In genomic region chr7:45527169-45527568, GRCm38 (mm10) we compare ENCODE assay signal across 8 mouse cellular contexts. TPM values are rescaled to one million over a fixed set of nuclear protein-coding genes. Genes with fewer than 3 reads are reported as not detected.
A peak's percentile ranks its signal among the peaks of the same experiment; 100 is the strongest.
DNase-seq lines count a peak whose midpoint lies in the region; ATAC-seq and TF ChIP-seq lines count a peak whose summit lies in the region.
"Not testable (repeated sequence)": the region's sequence is repeated elsewhere in the genome, so short reads cannot be mapped to it uniquely, and the experiment has no call there.
"Had no signal": no experiment of that assay in that cellular context is flagged by ENCODE, and none has a peak within 500 bp of the region (broad histone marks: within the 10 kb centered on the region; RNA-seq: fewer than 3 reads in every experiment).

No protein-coding gene starts in this region.

- ATAC-seq in embryonic facial prominence, embryonic 13.5 days (ENCODE audit: insufficient number of reproducible peaks, insufficient read depth, low FRiP score, low TSS enrichment, low read depth); heart, embryonic 12.5 days (ENCODE audit: insufficient number of reproducible peaks, low FRiP score); kidney, embryonic 16.5 days (ENCODE audit: low FRiP score, low TSS enrichment); liver, embryonic 15.5 days (ENCODE audit: insufficient read depth): not testable (repeated sequence)

- H3K36me3 ChIP-seq in ES-E14 (ENCODE audit: control insufficient read depth, insufficient read depth, low read length, poor library complexity, severe bottlenecking), result peaks cover 18% of the 10 kb centered on the region
- peaks cover 17% of the 10 kb centered on the region for H3K36me3 ChIP-seq in embryonic facial prominence, embryonic 13.5 days
- H3K36me3 ChIP-seq in heart, embryonic 12.5 days, result peaks cover 17% of the 10 kb centered on the region
- not testable (repeated sequence) for H3K36me3 ChIP-seq in kidney, embryonic 16.5 days (ENCODE audit: insufficient read depth, low read length)
- H3K36me3 ChIP-seq in liver, embryonic 15.5 days (replicated peaks), result peaks cover 27% of the 10 kb centered on the region
- peaks cover 26% of the 10 kb centered on the region for H3K36me3 ChIP-seq in myocyte (ENCODE audit: control insufficient read depth, insufficient read depth)

- H3K9ac ChIP-seq in ES-E14 (ENCODE audit: insufficient read depth, low read depth, low read length, poor library complexity, severe bottlenecking), result 0 out of 2 replicates have a peak overlapping the region, but pooled peaks have one; percentile 4
- not testable (repeated sequence) for H3K9ac ChIP-seq in embryonic facial prominence, embryonic 13.5 days; heart, embryonic 12.5 days; kidney, embryonic 16.5 days (replicated peaks; ENCODE audit: low read length)
- peak overlapping the region; percentile 69 for H3K9ac ChIP-seq in liver, embryonic 15.5 days

- not testable (repeated sequence) for H3K9me3 ChIP-seq in ES-E14 (ENCODE audit: control insufficient read depth, insufficient read depth, low read depth, low read length); embryonic facial prominence, embryonic 13.5 days; heart, embryonic 12.5 days (replicated peaks); kidney, embryonic 16.5 days (ENCODE audit: low read length); liver, embryonic 15.5 days (replicated peaks)

- H3K27me3 ChIP-seq in embryonic facial prominence, embryonic 13.5 days; heart, embryonic 12.5 days (replicated peaks); kidney, embryonic 16.5 days (ENCODE audit: insufficient read depth, low read length); myocyte (ENCODE audit: control insufficient read depth, insufficient read depth, insufficient read length): not testable (repeated sequence)
- H3K27me3 ChIP-seq in liver, embryonic 15.5 days, result peaks cover 17% of the 10 kb centered on the region

- not testable (repeated sequence) for H3K27ac ChIP-seq in ES-E14 (ENCODE audit: insufficient read depth, low read depth, low read length, poor library complexity, severe bottlenecking); kidney, embryonic 16.5 days (ENCODE audit: low read length)
- peak overlapping the region; percentile 82; the same call in 1 of the 2 replicates for H3K27ac ChIP-seq in embryonic facial prominence, embryonic 13.5 days
- peak overlapping the region; percentile 95; the same call in 1 of the 2 replicates for H3K27ac ChIP-seq in heart, embryonic 12.5 days (ENCODE audit: poor library complexity, severe bottlenecking)
- H3K27ac ChIP-seq in liver, embryonic 15.5 days (replicated peaks), result peak overlapping the region; percentile 100

- H3K4me3 ChIP-seq in ES-E14 (ENCODE audit: insufficient read depth in 1 of 2, low read depth in 1 of 2, low read length in 2 of 2, poor library complexity in 1 of 2, severe bottlenecking in 1 of 2); embryonic facial prominence, embryonic 13.5 days; heart, embryonic 12.5 days; kidney, embryonic 16.5 days (ENCODE audit: low read length): not testable (repeated sequence)
- H3K4me3 ChIP-seq in liver, embryonic 15.5 days (replicated peaks), result peak overlapping the region; percentile 88
- peak overlapping the region; percentile 100 for H3K4me3 ChIP-seq in myocyte

- WGBS in embryonic facial prominence, embryonic 13.5 days, result 91% methylated on average over 6 of the region's 6 CpGs
- WGBS in heart, embryonic 12.5 days, result 74% methylated on average over 6 of the region's 6 CpGs
- 91% methylated on average over 6 of the region's 6 CpGs for WGBS in kidney, embryonic 16.5 days
- 62% methylated on average over 6 of the region's 6 CpGs for WGBS in liver, embryonic 15.5 days (ENCODE audit: insufficient replicate concordance)

- peaks cover 28% of the 10 kb centered on the region for H3K79me2 ChIP-seq in myocyte (ENCODE audit: control insufficient read depth, insufficient read depth)

- in situ Hi-C loops in ES-E14 (cut with MboI; ENCODE audit: low sequenced_read_pairs in 2 of 2, unreplicated experiment in 2 of 2), result not testable (repeated sequence)

- not testable (repeated sequence) for TF ChIP-seq POLR2A in myocyte (IDR thresholded peaks at IDR 0.05; ENCODE audit: insufficient read length, low read depth)

- not testable (repeated sequence) for DNase-seq in ES-E14 (ENCODE audit: low read depth, low spot score)
- peak; percentile 70 for DNase-seq in induced T-regulatory cell, adult 2 months (ENCODE audit: low read depth)

- H3K4me1 ChIP-seq in ES-E14 (ENCODE audit: control insufficient read depth in 2 of 2, insufficient read depth in 2 of 2, low read length in 2 of 2, poor library complexity in 1 of 2), result peaks cover 2 to 33% of the 10 kb centered on the region in 2 experiments; a peak in 2 of 4 replicates
- H3K4me1 ChIP-seq in embryonic facial prominence, embryonic 13.5 days, result peaks cover 42% of the 10 kb centered on the region
- H3K4me1 ChIP-seq in heart, embryonic 12.5 days (replicated peaks), result peaks cover 42% of the 10 kb centered on the region
- H3K4me1 ChIP-seq in kidney, embryonic 16.5 days (ENCODE audit: insufficient read depth, low read length), result peaks cover 52% of the 10 kb centered on the region
- H3K4me1 ChIP-seq in liver, embryonic 15.5 days (replicated peaks), result peaks cover 52% of the 10 kb centered on the region

- H3ac ChIP-seq in myocyte (ENCODE audit: control insufficient read depth, insufficient read length), result not testable (repeated sequence)

- not testable (repeated sequence) for H3K4me2 ChIP-seq in embryonic facial prominence, embryonic 13.5 days; heart, embryonic 12.5 days
- 0 out of 2 replicates have a peak overlapping the region, but pooled peaks have one; percentile 89 for H3K4me2 ChIP-seq in kidney, embryonic 16.5 days (replicated peaks; ENCODE audit: low read depth, low read length)
- H3K4me2 ChIP-seq in liver, embryonic 15.5 days, result peak overlapping the region; percentile 77
- H3K4me2 ChIP-seq in myocyte (ENCODE audit: low read depth), result peak overlapping the region; percentile 77

RNA-seq across cellular contexts. Expression of gene Plekha4, which starts 1.0 kb away (rescaled TPM):
- 17.8 and 20.2 TPM in 2 replicates for total RNA-seq in ES-E14 (2012; rRNA removed)
- 2.9 and 3.8 TPM in 2 replicates for polyA plus RNA-seq in embryonic facial prominence, embryonic 13.5 days (2015; fragmentation: Nextera tagmentation; extraction: Ambion mirVana)
- 0.57 and 0.68 TPM in 2 replicates for polyA plus RNA-seq in heart, embryonic 12.5 days (2016; fragmentation: Nextera tagmentation; extraction: Ambion mirVana)
- 4.4 and 5.3 TPM in 2 replicates for polyA plus RNA-seq in kidney, embryonic 16.5 days (2015; fragmentation: Nextera tagmentation; extraction: Ambion mirVana)
- polyA plus RNA-seq in liver, embryonic 15.5 days (2015; fragmentation: Nextera tagmentation; extraction: Ambion mirVana), result 0.66 and 0.75 TPM in 2 replicates
- polyA plus RNA-seq in myocyte (2012; fragmentation: generic; extraction: Trizol), result 2.6 TPM

RNA-seq across cellular contexts. Expression of gene Ppp1r15a, which starts 1.1 kb away (rescaled TPM):
- total RNA-seq in ES-E14 (2012; rRNA removed), result 31.4 and 37.9 TPM in 2 replicates
- polyA plus RNA-seq in embryonic facial prominence, embryonic 13.5 days (2015; fragmentation: Nextera tagmentation; extraction: Ambion mirVana), result 22.9 and 23.0 TPM in 2 replicates
- 33.7 and 35.2 TPM in 2 replicates for polyA plus RNA-seq in heart, embryonic 12.5 days (2016; fragmentation: Nextera tagmentation; extraction: Ambion mirVana)
- polyA plus RNA-seq in kidney, embryonic 16.5 days (2015; fragmentation: Nextera tagmentation; extraction: Ambion mirVana), result 24.3 and 24.8 TPM in 2 replicates
- 280 and 325 TPM in 2 replicates for polyA plus RNA-seq in liver, embryonic 15.5 days (2015; fragmentation: Nextera tagmentation; extraction: Ambion mirVana)
- 306 TPM for polyA plus RNA-seq in myocyte (2012; fragmentation: generic; extraction: Trizol)

RNA-seq across cellular contexts. Expression of gene Nucb1, which starts 17.0 kb away (rescaled TPM):
- total RNA-seq in ES-E14 (2012; rRNA removed), result 131 and 178 TPM in 2 replicates
- polyA plus RNA-seq in embryonic facial prominence, embryonic 13.5 days (2015; fragmentation: Nextera tagmentation; extraction: Ambion mirVana), result 198 and 206 TPM in 2 replicates
- polyA plus RNA-seq in heart, embryonic 12.5 days (2016; fragmentation: Nextera tagmentation; extraction: Ambion mirVana), result 176 and 185 TPM in 2 replicates
- polyA plus RNA-seq in kidney, embryonic 16.5 days (2015; fragmentation: Nextera tagmentation; extraction: Ambion mirVana), result 295 and 299 TPM in 2 replicates
- 118 and 131 TPM in 2 replicates for polyA plus RNA-seq in liver, embryonic 15.5 days (2015; fragmentation: Nextera tagmentation; extraction: Ambion mirVana)
- 135 TPM for polyA plus RNA-seq in myocyte (2012; fragmentation: generic; extraction: Trizol)

RNA-seq across cellular contexts. Expression of gene Hsd17b14, which starts 27.5 kb away (rescaled TPM):
- 32.5 and 33.0 TPM in 2 replicates for total RNA-seq in ES-E14 (2012; rRNA removed)
- 0.25 and 0.83 TPM in 2 replicates for polyA plus RNA-seq in embryonic facial prominence, embryonic 13.5 days (2015; fragmentation: Nextera tagmentation; extraction: Ambion mirVana)
- polyA plus RNA-seq in heart, embryonic 12.5 days (2016; fragmentation: Nextera tagmentation; extraction: Ambion mirVana), result 0.64 and 0.70 TPM in 2 replicates
- polyA plus RNA-seq in kidney, embryonic 16.5 days (2015; fragmentation: Nextera tagmentation; extraction: Ambion mirVana), result 13.5 and 15.5 TPM in 2 replicates
- 1.9 and 2.2 TPM in 2 replicates for polyA plus RNA-seq in liver, embryonic 15.5 days (2015; fragmentation: Nextera tagmentation; extraction: Ambion mirVana)
- polyA plus RNA-seq in myocyte (2012; fragmentation: generic; extraction: Trizol), result 1.9 TPM
- polyA plus RNA-seq: forebrain, embryonic 15.5 days had no signal

RNA-seq across cellular contexts. Expression of gene Dhdh, which starts 38.6 kb away (rescaled TPM):
- total RNA-seq in ES-E14 (2012; rRNA removed), result 3.6 and 5.3 TPM in 2 replicates
- polyA plus RNA-seq in embryonic facial prominence, embryonic 13.5 days (2015; fragmentation: Nextera tagmentation; extraction: Ambion mirVana), result 4.5 TPM in 2 replicates
- polyA plus RNA-seq in heart, embryonic 12.5 days (2016; fragmentation: Nextera tagmentation; extraction: Ambion mirVana), result 4.2 and 4.3 TPM in 2 replicates
- 2.4 and 3.3 TPM in 2 replicates for polyA plus RNA-seq in kidney, embryonic 16.5 days (2015; fragmentation: Nextera tagmentation; extraction: Ambion mirVana)
- 2.4 and 2.5 TPM in 2 replicates for polyA plus RNA-seq in liver, embryonic 15.5 days (2015; fragmentation: Nextera tagmentation; extraction: Ambion mirVana)
- polyA plus RNA-seq in myocyte (2012; fragmentation: generic; extraction: Trizol), result 0.13 TPM
